Mouse (Mus musculus): ENCODE data around the gene Kazn.

DNA sequence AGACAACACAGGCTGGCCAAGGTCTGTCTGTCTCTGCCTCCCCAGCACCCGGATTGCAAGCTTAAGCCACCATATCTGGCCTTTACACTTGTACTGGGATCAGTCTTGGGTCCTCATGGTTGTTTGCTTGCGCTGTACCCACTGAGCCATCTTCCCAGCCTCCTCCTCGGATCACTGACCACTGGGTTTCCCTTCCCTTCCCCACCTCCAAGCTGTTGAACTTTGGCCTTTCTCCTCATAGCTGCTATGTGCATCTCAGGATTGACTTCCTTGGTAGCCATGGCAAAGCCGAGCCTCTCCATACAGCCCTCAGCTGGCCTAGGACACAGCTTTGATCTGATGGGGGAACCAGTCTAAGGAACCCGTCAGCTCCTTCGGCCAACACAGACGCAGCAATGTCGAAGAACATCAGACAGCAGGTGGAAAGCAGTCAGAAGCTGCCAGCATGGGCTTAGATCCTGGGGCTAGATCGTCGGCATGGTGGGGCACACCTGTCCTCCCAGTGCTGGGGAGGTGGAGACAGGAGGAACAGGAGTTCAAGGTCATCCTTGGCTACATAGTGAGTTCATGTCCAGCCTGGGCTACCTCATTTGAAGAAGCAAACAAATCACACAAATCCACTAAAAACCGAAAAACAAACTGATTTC lies 174.5 kb downstream of the Kazn start:
- TF ChIP-seq GATA1 (IDR thresholded peaks at IDR 0.05; ENCODE audit: borderline replicate concordance, low read length) = no peak
- no peak for TF ChIP-seq FLI1 (IDR thresholded peaks at IDR 0.05; ENCODE audit: low read length)

Data from megakaryocyte, embryonic 14.5 days (primary cell).